Mouse (Mus musculus): ENCODE measurements at regions not wholly inside any gene's neighbourhood (a gene's known extent, or its start where the extent isn't known, plus 50 kb on each side); places are given as distances from the start of the nearest gene placed in this dataset.

GRCm38 (mm10) chr19:14325353-14326052, 272.3 kb downstream of the Tle4 start:
- no peak for TF ChIP-seq POLR2A (IDR thresholded peaks at IDR 0.05; ENCODE audit: low read depth, low read length)
- TF ChIP-seq CTCF (IDR thresholded peaks at IDR 0.05; ENCODE audit: borderline replicate concordance, insufficient read depth, low read length), result no peak
